Mouse (Mus musculus) hindbrain, postnatal 0 days (tissue): Measurements from ENCODE around the gene Snai1. TPM values are rescaled to one million over a fixed set of nuclear protein-coding genes. Genes with fewer than 3 reads are reported as not detected.

ENCODE experiments used
- ATAC-seq: fragments of 200-750 bp; cut with Nextera tagmentation; 2 replicates; pipeline ENCODE4 v1.8.0; 2017; ENCODE audit warnings: mild to moderate bottlenecking, moderate TSS enrichment, moderate library complexity
- DNase-seq: peaks from one replicate; pipeline ENCODE4 v3.0.0-alpha.2; 2015; ENCODE audit warnings: low spot score
- H3K27ac ChIP-seq: fragments of 300-500 bp; sonication (generic); 2 replicates; pipeline ENCODE4 v1.5.1; 2014; ENCODE audit warnings: mild to moderate bottlenecking
- H3K27me3 ChIP-seq: fragments of 300-500 bp; sonication (generic); 2 replicates; pipeline ENCODE4 v1.6.1; 2014; ENCODE audit warnings: low read length, mixed read lengths; ENCODE audit not compliant: insufficient read depth
- H3K36me3 ChIP-seq: fragments of 300-500 bp; sonication (generic); 2 replicates; pipeline ENCODE4 v1.6.1; 2014; ENCODE audit warnings: low read length, mixed read lengths; ENCODE audit not compliant: insufficient read depth
- H3K4me1 ChIP-seq: fragments of 300-500 bp; sonication (generic); 2 replicates; pipeline ENCODE4 v1.6.1; 2014; ENCODE audit warnings: antibody characterized with exemption, low read length, mixed read lengths; ENCODE audit not compliant: insufficient read depth
- H3K4me2 ChIP-seq: fragments of 300-500 bp; sonication (generic); 2 replicates; pipeline ENCODE4 v1.6.1; 2014; ENCODE audit warnings: low read depth, mild to moderate bottlenecking, low read length, moderate library complexity, mixed read lengths
- H3K4me3 ChIP-seq: fragments of 300-500 bp; sonication (generic); 2 replicates; pipeline ENCODE4 v1.5.1; 2014; ENCODE audit warnings: low read length
- H3K9ac ChIP-seq: fragments of 300-500 bp; sonication (generic); replicated peaks from 2 replicates; pipeline ENCODE4 v1.6.1; 2014; ENCODE audit warnings: mild to moderate bottlenecking, low read length, moderate library complexity, mixed read lengths
- H3K9me3 ChIP-seq: fragments of 300-500 bp; sonication (generic); 2 replicates; pipeline ENCODE4 v1.6.1; 2016; ENCODE audit warnings: low read length, mixed read lengths
- CTCF ChIP-seq: IDR thresholded peaks from 2 replicates; pipeline ENCODE4 v1.5.1; 2016; ENCODE audit warnings: antibody characterized with exemption, control low read depth, low read depth
- WGBS: fragments of 180-500 bp; shearing (Covaris S2); extraction: QIAGEN DNeasy Blood & Tissue Kit; methylation state at CpG from one replicate; pipeline ENCODE4 v1.1.7; 2014; 5-methylcytosine and 5-hydroxymethylcytosine counted together
- polyA plus RNA-seq: library from polyadenylated mRNA; unstranded; fragments of >200 nt; fragmentation: Nextera tagmentation; extraction: Ambion mirVana; gene quantifications from 2 replicates; pipeline ENCODE4 v1.2.1, GENCODE M21; 2015
- total RNA-seq: library from RNA; depleted of rRNA; stranded (reverse); fragments of >200 nt; gene quantifications from 2 replicates; pipeline ENCODE4 v1.2.3, GENCODE M21; 2014

Snai1 gene
- total and polyA plus RNA-seq, 2 experiments from 2014 or later, result 1.2 to 4.3 TPM

DNA sequence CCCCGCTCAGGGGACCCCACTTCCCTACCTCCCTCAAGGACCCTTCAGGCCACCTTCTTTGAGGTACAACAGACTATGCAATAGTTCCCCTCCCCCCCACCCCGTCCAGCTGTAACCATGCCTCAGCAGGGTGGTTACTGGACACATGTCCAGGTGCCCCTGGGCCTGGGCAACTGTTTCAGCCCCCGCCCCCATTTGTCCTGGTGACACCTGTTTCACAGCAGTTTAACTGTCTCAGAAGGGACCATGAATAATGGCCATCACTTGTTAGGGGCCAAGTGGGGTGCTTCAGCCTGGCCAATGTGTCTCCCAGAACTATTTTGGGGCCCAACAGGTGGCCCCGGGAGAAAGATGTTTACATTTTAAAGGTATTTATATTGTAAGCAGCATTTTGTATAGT, 4.4 kb downstream of the Snai1 start:
- Histone ChIP-seq H3K9me3 (no peaks in the 10 kb centered on the region), H3K27me3 (peaks cover 9% of the 10 kb centered on the region; the same call in 1 of the 2 replicates), H3K36me3 (no peaks in the 10 kb centered on the region), H3K9ac (no peak overlapping the region), H3K4me2 (no peak overlapping the region), H3K4me1 (0 out of 2 replicates have a peak, but pooled peaks cover 4% of the 10 kb centered on the region), H3K27ac (no peak overlapping the region), H3K4me3 (no peak overlapping the region)
- WGBS, result 79% methylated on average over 4 of the region's 4 CpGs
- DNase-seq (no peak), ATAC-seq (no peak)
- TF ChIP-seq CTCF, result no peak

DNA sequence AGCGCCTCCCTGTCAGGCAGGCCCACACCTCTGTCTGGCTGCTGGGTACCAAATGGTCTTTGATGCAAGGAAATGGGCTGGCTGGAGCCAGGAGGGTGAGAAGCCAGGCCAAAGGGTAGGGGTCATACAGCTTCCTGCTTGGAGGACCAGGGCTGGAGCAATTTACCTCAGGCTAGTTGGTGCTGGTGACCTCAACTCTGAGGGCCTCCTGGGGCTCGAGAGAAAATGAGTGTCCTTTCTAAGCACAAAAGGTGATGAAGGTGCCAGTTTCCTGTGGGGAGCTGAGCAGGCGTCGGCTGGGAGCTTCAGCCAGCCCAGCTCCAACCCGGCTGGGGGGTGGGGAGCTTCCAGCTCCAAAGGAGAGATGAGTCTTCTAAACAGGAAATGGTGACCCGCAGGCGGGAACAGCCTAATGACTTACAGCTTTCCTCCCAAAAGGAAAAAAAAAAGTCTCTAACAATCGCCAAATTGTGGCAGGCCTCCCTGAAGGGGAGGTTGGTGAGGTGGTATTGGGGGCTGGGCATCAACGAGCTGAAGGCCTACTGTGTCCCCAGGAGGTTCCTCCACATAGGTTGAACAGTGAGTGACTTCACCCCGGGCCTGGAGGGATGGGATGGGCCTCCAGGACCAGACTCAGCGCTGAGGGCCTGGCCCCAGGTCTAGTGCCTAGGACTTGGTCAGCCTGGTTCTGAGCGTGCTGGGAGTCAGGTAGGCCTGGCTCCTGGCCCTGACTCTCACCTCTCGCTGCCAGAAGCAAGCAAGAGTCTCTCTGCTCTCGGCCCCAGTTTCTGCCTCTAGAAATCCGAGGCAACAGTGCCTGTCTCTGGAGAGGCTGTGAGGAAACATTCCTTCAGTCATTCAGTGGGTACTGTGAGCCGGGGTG, 5.4 kb downstream of the Snai1 start:
- no peaks in the 10 kb centered on the region for H3K36me3 ChIP-seq
- no peak for DNase-seq
- H3K9me3 ChIP-seq, result no peaks in the 10 kb centered on the region
- peak overlapping the region; percentile 38; the same call in 1 of the 2 replicates for H3K27ac ChIP-seq
- H3K27me3 ChIP-seq, result 0 out of 2 replicates have a peak, but pooled peaks cover 6% of the 10 kb centered on the region
- H3K4me3 ChIP-seq, result no peak overlapping the region
- H3K4me2 ChIP-seq, result no peak overlapping the region
- TF ChIP-seq CTCF, result no peak
- 29% methylated on average over 16 of the region's 16 CpGs for WGBS
- H3K9ac ChIP-seq, result no peak overlapping the region
- no peak for ATAC-seq
- 0 out of 2 replicates have a peak, but pooled peaks cover under 1% of the 10 kb centered on the region for H3K4me1 ChIP-seq

DNA sequence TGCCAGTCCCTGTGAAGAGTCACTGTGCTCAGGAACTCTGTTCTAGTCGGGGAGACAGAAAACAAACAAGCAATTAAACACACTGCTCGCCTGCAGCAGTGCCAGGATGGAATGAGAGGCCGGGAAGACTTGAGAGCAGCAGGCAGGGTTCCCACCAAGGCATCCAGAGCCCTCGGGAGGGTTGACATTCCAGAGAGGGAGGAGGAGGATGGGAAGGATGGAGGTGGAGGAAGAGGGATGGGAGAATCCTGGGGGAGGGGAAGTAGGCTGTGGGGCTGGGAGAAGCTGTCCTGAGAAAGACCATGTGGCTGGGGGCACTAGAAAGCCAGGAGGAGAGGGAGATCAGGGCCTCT, 6.0 kb downstream of the Snai1 start:
- no peak for ATAC-seq
- no peak overlapping the region for H3K4me3 ChIP-seq
- no peaks in the 10 kb centered on the region for H3K9me3 ChIP-seq
- H3K27ac ChIP-seq, result peak overlapping the region; percentile 38; the same call in 1 of the 2 replicates
- no peak for DNase-seq
- H3K27me3 ChIP-seq, result 0 out of 2 replicates have a peak, but pooled peaks cover 3% of the 10 kb centered on the region
- no peaks in the 10 kb centered on the region for H3K4me1 ChIP-seq
- no peak overlapping the region for H3K4me2 ChIP-seq
- H3K9ac ChIP-seq, result no peak overlapping the region
- no peaks in the 10 kb centered on the region for H3K36me3 ChIP-seq
- 7% methylated on average over 4 of the region's 4 CpGs for WGBS
- no peak for TF ChIP-seq CTCF

GRCm38 (mm10) chr2:167544456-167544855, 6.5 kb downstream of the Snai1 start:
- WGBS, result 65% methylated on average over 5 of the region's 5 CpGs
- Histone ChIP-seq H3K4me1 (no peaks in the 10 kb centered on the region), H3K9me3 (no peaks in the 10 kb centered on the region), H3K27me3 (no peaks in the 10 kb centered on the region), H3K36me3 (no peaks in the 10 kb centered on the region), H3K4me2 (no peak overlapping the region), H3K4me3 (no peak overlapping the region), H3K27ac (no peak overlapping the region), H3K9ac (no peak overlapping the region)
- TF ChIP-seq CTCF, result no peak
- DNase-seq, result no peak
- ATAC-seq, result no peak

DNA sequence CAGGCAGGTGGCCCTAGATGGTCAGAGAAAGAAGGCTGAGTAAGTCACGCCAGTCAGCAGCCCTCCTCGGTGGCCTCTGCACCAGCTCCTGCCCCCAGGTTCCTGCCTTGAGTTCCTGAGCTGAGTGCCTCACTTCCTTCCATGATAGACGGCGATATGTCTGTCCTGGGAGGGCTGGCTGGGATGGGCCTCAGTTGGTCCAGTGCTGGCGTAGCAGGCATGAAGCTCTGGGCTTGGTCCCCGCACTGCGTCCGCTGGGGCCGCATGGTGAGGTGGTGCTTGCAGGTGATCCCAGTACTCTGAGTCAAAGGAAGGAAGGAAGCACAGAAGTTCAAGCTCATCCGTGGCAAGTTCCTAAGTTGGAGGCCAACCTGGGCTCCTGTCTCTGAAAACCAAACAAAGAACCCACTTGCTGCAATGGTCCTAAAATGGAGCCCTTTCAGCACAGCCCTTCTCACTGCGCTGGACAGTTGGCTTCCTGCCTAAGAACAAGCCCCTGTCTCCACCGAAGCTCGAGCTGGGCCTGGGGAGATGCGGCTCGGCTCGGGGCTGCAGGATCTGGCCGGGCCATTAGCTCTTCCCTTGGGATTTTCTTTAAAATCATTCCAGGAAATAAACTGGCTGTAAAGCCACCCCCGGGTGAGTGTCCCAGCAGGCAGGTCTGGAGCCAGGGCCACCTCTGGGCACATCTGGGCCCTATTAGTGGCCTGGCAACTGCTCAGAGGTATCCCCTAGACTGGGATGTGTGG, 8.6 kb downstream of the Snai1 start:
- no peak overlapping the region for H3K4me3 ChIP-seq
- H3K36me3 ChIP-seq, result no peaks in the 10 kb centered on the region
- no peak for DNase-seq
- no peaks in the 10 kb centered on the region for H3K27me3 ChIP-seq
- H3K9me3 ChIP-seq, result no peaks in the 10 kb centered on the region
- ATAC-seq, result no peak
- no peaks in the 10 kb centered on the region for H3K4me1 ChIP-seq
- H3K9ac ChIP-seq, result no peak overlapping the region
- WGBS, result 84% methylated on average over 18 of the region's 18 CpGs
- no peak overlapping the region for H3K27ac ChIP-seq
- TF ChIP-seq CTCF, result no peak
- no peak overlapping the region for H3K4me2 ChIP-seq

DNA sequence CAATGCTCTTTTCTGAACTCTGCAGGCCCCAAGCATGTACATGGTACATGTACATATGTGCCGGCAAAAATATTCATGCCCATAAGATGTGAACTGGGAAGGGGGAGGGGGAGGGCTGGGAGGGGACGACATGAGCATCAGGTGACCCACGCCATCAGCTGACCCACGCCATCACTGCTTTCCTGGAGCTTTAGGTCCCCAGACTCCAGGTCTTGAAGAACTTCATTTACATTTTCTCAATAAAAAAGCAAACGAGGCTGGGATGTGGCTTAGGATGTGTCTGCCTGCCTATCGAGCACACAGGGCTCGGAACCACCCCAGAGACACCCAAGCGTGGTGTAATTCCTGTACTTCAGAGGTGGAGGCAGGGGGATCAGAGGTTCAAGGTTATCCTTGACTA, 9.4 kb downstream of the Snai1 start:
- 78% methylated on average over 8 of the region's 8 CpGs for WGBS

More for the DNA sequence above, 9.4 kb downstream of the Snai1 start:
- no peak overlapping the region for H3K4me2 ChIP-seq
- no peaks in the 10 kb centered on the region for H3K36me3 ChIP-seq
- no peak for DNase-seq
- no peak for ATAC-seq
- no peak overlapping the region for H3K4me3 ChIP-seq
- H3K4me1 ChIP-seq, result no peaks in the 10 kb centered on the region
- no peak for TF ChIP-seq CTCF
- H3K9ac ChIP-seq, result no peak overlapping the region
- no peaks in the 10 kb centered on the region for H3K9me3 ChIP-seq
- H3K27me3 ChIP-seq, result no peaks in the 10 kb centered on the region
- no peak overlapping the region for H3K27ac ChIP-seq
